Mouse (Mus musculus) embryonic facial prominence, embryonic 14.5 days (tissue): ENCODE results near the gene Prkaca. TPM values are rescaled to one million over a fixed set of nuclear protein-coding genes. Genes with fewer than 3 reads are reported as not detected.
"Not testable (repeated sequence)": the region's sequence is repeated elsewhere in the genome, so short reads cannot be mapped to it uniquely, and the experiment has no call there.

ENCODE experiments used
- ATAC-seq: fragments of 200-750 bp; cut with Nextera tagmentation; 2 replicates; pipeline ENCODE4 v1.8.0; 2017; ENCODE audit warnings: low read depth, moderate number of reproducible peaks, moderate TSS enrichment
- DNase-seq: peaks from one replicate; pipeline ENCODE4 v3.0.0-alpha.2; 2015; ENCODE audit warnings: low spot score
- H3K27ac ChIP-seq: fragments of 300-500 bp; sonication (generic); replicated peaks from 2 replicates; pipeline ENCODE4 v1.5.1; 2014; ENCODE audit warnings: low read depth, mild to moderate bottlenecking, low read length, moderate library complexity
- H3K27me3 ChIP-seq: fragments of 300-500 bp; sonication (generic); replicated peaks from 2 replicates; pipeline ENCODE4 v1.6.1; 2014; ENCODE audit warnings: low read length; ENCODE audit not compliant: control insufficient read depth, insufficient read depth
- H3K36me3 ChIP-seq: fragments of 300-500 bp; sonication (generic); 2 replicates; pipeline ENCODE4 v1.6.1; 2014; ENCODE audit warnings: low read length, mixed read lengths; ENCODE audit not compliant: control insufficient read depth, insufficient read depth
- H3K4me1 ChIP-seq: fragments of 300-500 bp; sonication (generic); 2 replicates; pipeline ENCODE4 v1.6.1; 2014; ENCODE audit warnings: antibody characterized with exemption, low read length; ENCODE audit not compliant: control insufficient read depth, insufficient read depth
- H3K4me2 ChIP-seq: fragments of 300-500 bp; sonication (generic); 2 replicates; pipeline ENCODE4 v1.6.1; 2014; ENCODE audit warnings: low read depth, mild to moderate bottlenecking, low read length, moderate library complexity, mixed read lengths
- H3K4me3 ChIP-seq: fragments of 300-500 bp; sonication (generic); 2 replicates; pipeline ENCODE4 v1.5.1; 2014; ENCODE audit warnings: low read depth, mild to moderate bottlenecking, low read length
- H3K9ac ChIP-seq: fragments of 300-500 bp; sonication (generic); 2 replicates; pipeline ENCODE4 v1.6.1; 2014; ENCODE audit warnings: low read depth, mild to moderate bottlenecking, low read length, moderate library complexity, mixed read lengths
- H3K9me3 ChIP-seq: fragments of 300-500 bp; sonication (generic); 2 replicates; pipeline ENCODE4 v1.6.1; 2016; ENCODE audit warnings: low read length; ENCODE audit not compliant: control insufficient read depth
- WGBS: fragments of 180-500 bp; shearing (Covaris S2); extraction: QIAGEN DNeasy Blood & Tissue Kit; methylation state at CpG from one replicate; pipeline ENCODE4 v1.1.7; 2014; 5-methylcytosine and 5-hydroxymethylcytosine counted together
- polyA plus RNA-seq: library from polyadenylated mRNA; unstranded; fragments of >200 nt; fragmentation: Nextera tagmentation; extraction: Ambion mirVana; gene quantifications from 2 replicates; pipeline ENCODE4 v1.2.1, GENCODE M21; 2014

The Prkaca gene
- polyA plus RNA-seq, 1 experiment from 2014 or later, result 247 TPM

- no peaks in the 10 kb centered on the region for H3K9me3 ChIP-seq
- no peak within 1 kb of the TSS for H3K4me3 ChIP-seq
- peak within 1 kb of the TSS; percentile 36 for H3K4me2 ChIP-seq
- DNase-seq (no peak), ATAC-seq (no peak)
- peaks cover 37% of the 10 kb centered on the region for H3K36me3 ChIP-seq
- no peak within 1 kb of the TSS for H3K27ac ChIP-seq
- H3K4me1 ChIP-seq, result peaks cover 15% of the 10 kb centered on the region
- 34% methylated on average over 36 of the region's 61 CpGs for WGBS
- peak within 1 kb of the TSS; percentile 25; the same call in 1 of the 2 replicates for H3K9ac ChIP-seq
- H3K27me3 ChIP-seq, result no peaks in the 10 kb centered on the region
These were observed 28.6 kb downstream of the Prkaca start, which contains the start of gene 1700067K01Rik for GRCm38 (mm10) chr8:84001281-84002000. 1700067K01Rik (plus strand) TSS chr8:84001502.

GRCm38 (mm10) chr8:84002957-84003611 is 30.3 kb downstream of the Prkaca start:
- Histone ChIP-seq H3K36me3 (peaks cover 37% of the 10 kb centered on the region), H3K4me2 (peak overlapping the region; percentile 97; the same call in 1 of the 2 replicates), H3K9me3 (no peaks in the 10 kb centered on the region), H3K27me3 (no peaks in the 10 kb centered on the region), H3K4me3 (no peak overlapping the region), H3K9ac (no peak overlapping the region), H3K27ac (no peak overlapping the region), H3K4me1 (peaks cover 15% of the 10 kb centered on the region)
- 58% methylated on average over 12 of the region's 12 CpGs for whole genome bisulfite sequencing
- DNase-seq (no peak), ATAC-seq (no peak)

- Histone ChIP-seq H3K36me3 (peaks cover 37% of the 10 kb centered on the region), H3K27me3 (no peaks in the 10 kb centered on the region), H3K27ac (peak overlapping the region; percentile 91), H3K9me3 (no peaks in the 10 kb centered on the region), H3K4me3 (peak overlapping the region; percentile 57), H3K9ac (peak overlapping the region; percentile 67), H3K4me1 (peaks cover 14% of the 10 kb centered on the region), H3K4me2 (peak overlapping the region; percentile 97)
- 65% methylated on average over 6 of the region's 6 CpGs for WGBS
- ATAC-seq, result no peak
- no peak for DNase-seq
These were observed 30.9 kb downstream of the Prkaca start for GRCm38 (mm10) chr8:84003612-84004246.

GRCm38 (mm10) chr8:84004533-84005201 is 31.9 kb downstream of the Prkaca start:
- Histone ChIP-seq H3K27ac (peak overlapping the region; percentile 91), H3K9me3 (no peaks in the 10 kb centered on the region), H3K4me3 (peak overlapping the region; percentile 57), H3K4me2 (peak overlapping the region; percentile 97), H3K27me3 (no peaks in the 10 kb centered on the region), H3K36me3 (peaks cover 29% of the 10 kb centered on the region), H3K4me1 (peaks cover 7% of the 10 kb centered on the region; the same call in 1 of the 2 replicates), H3K9ac (peak overlapping the region; percentile 67)
- WGBS, result under 1% methylated on average over 29 of the region's 30 CpGs
- DNase-seq (peak; percentile 97), ATAC-seq (peak; percentile 88)

- not testable (repeated sequence) for ATAC-seq, DNase-seq, H3K9me3 ChIP-seq, H3K4me2 ChIP-seq, H3K27me3 ChIP-seq, H3K9ac ChIP-seq, H3K4me1 ChIP-seq, H3K4me3 ChIP-seq
- H3K27ac ChIP-seq, result peak overlapping the region; percentile 91
- H3K36me3 ChIP-seq, result peaks cover 21% of the 10 kb centered on the region
- 93% methylated on average over 7 of the region's 7 CpGs for WGBS
These were observed 32.7 kb downstream of the Prkaca start for GRCm38 (mm10) chr8:84005502-84005901.

- 21% methylated on average over 7 of the region's 7 CpGs for WGBS
- Histone ChIP-seq H3K36me3 (no peaks in the 10 kb centered on the region), H3K9ac (no peak overlapping the region), H3K9me3 (no peaks in the 10 kb centered on the region), H3K4me3 (no peak overlapping the region), H3K27me3 (peaks cover 35% of the 10 kb centered on the region), H3K4me2 (no peak overlapping the region), H3K4me1 (peaks cover 19% of the 10 kb centered on the region), H3K27ac (no peak overlapping the region)
- DNase-seq (no peak), ATAC-seq (no peak)
These were observed 35.6 kb downstream of the Prkaca start for GRCm38 (mm10) chr8:84008362-84008761.

GRCm38 (mm10) chr8:84009876-84010275 is 37.1 kb downstream of the Prkaca start:
- ATAC-seq (peak; percentile 50; the same call in 1 of the 2 replicates), DNase-seq (peak; percentile 82)
- Histone ChIP-seq H3K27ac (no peak overlapping the region), H3K4me2 (0 out of 2 replicates have a peak overlapping the region, but pooled peaks have one; percentile 19), H3K4me1 (peaks cover 19% of the 10 kb centered on the region), H3K4me3 (peak overlapping the region; percentile 54; the same call in 1 of the 2 replicates), H3K27me3 (peaks cover 43% of the 10 kb centered on the region), H3K36me3 (no peaks in the 10 kb centered on the region), H3K9me3 (no peaks in the 10 kb centered on the region), H3K9ac (no peak overlapping the region)
- under 1% methylated on average over 11 of the region's 11 CpGs for WGBS
